Mouse (Mus musculus): ENCODE measurements around the gene Nudt22. TPM values are rescaled to one million over a fixed set of nuclear protein-coding genes. Genes with fewer than 3 reads are reported as not detected.
A peak's percentile ranks its signal among the peaks of the same experiment; 100 is the strongest.

Nudt22 gene
- total RNA-seq, 2 experiments from 2014 or later = 12.8 to 15.9 TPM

DNA sequence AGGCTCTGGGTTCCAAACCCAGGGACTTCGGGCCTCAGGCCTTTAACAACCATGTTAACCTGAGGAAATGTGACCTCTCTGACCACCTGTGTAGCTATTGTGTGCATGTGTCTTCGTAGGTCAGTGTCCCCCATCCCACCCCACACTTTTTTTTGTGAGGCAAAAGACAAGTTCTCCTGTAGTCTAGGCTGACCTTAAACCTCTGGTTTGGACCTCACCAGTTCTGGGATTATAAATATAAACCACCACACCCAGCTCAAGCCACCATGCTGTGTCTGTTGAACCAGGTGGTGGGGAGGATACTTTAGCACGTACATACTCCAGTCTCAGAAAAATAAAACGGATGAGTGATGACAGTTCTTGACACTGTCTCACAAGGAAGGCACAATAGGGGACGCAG, 46.0 kb downstream of the Nudt22 start:
- intact Hi-C loops (cut with DNase I) = no loop called here
- no peak for TF ChIP-seq CTCF (IDR thresholded peaks at IDR 0.05)
- Histone ChIP-seq H3K27ac (no peak overlapping the region; the same call in 1 of the 2 replicates), H3K4me3 (peak overlapping the region; percentile 82)
- no peak for DNase-seq

DNA sequence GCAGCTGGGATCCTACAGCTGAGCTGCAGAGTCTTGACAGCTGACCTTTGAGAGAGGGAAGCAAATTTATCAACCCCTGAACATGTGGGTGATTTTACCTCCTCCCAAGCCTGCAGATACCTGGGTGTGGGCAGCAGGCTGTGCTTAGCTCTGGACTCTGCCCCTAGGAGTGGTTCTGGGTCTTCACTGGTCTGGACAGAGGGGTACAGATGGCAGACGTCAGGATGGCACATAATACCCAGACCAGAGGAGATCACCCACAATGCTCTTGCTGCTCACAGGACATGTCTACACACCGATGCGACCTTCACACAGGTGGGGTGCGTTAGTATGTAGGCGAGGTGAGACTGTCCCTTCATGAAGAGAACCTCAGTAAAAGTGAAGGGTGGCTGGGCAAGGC, 46.4 kb downstream of the Nudt22 start:
- no peak overlapping the region for H3K4me3 ChIP-seq
- no peak for TF ChIP-seq CTCF (IDR thresholded peaks at IDR 0.05)
- intact Hi-C loops (cut with DNase I) = no loop called here
- no peak overlapping the region for H3K27ac ChIP-seq
- no peak for DNase-seq

DNA sequence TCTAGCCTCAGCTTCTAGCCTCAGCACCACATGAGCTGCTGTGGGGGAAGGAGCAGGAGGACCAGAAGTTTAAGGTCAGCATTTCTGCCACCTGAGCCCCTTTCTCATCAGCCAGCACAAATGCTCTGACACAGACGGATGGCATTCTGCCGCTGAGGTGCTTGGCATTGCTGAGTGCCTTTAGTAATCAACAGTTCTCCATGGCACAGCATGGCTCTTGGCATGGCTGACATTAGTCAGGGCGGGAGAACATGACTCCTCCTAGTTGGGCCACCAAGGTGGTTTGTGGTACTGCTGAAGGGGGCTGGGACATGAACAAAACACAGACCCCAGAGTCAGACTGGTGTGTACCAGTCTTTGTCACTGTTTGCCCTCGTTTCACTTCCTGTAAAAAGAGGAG, 47.7 kb downstream of the Nudt22 start:
- Histone ChIP-seq H3K27ac (no peak overlapping the region), H3K4me3 (no peak overlapping the region)
- intact Hi-C loops (cut with DNase I) = no loop called here
- no peak for TF ChIP-seq CTCF (IDR thresholded peaks at IDR 0.05)
- DNase-seq = no peak

DNA sequence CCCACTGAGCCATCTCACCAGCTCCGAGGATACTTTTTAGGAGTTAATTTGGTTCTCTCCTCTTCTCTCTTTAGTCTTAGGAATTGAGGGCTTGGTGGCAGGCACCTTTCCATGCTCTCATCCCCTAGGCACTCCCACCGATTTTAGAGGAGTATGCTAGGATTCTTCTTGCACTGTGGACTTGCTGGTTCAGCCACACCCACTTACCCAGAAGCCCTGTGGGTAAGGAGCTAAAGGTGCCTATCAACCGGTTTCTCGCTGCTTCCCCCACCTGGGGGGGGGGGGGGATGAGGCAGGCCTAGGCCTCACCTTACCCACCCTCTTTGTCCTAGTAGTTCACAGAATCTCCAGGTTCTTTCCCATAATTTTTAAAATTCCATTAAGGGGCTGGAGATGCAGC, 48.2 kb downstream of the Nudt22 start:
- no peak overlapping the region for H3K27ac ChIP-seq
- no peak for TF ChIP-seq CTCF (IDR thresholded peaks at IDR 0.05)
- intact Hi-C loops (cut with DNase I) = no loop called here
- DNase-seq = no peak
- H3K4me3 ChIP-seq = no peak overlapping the region

DNA sequence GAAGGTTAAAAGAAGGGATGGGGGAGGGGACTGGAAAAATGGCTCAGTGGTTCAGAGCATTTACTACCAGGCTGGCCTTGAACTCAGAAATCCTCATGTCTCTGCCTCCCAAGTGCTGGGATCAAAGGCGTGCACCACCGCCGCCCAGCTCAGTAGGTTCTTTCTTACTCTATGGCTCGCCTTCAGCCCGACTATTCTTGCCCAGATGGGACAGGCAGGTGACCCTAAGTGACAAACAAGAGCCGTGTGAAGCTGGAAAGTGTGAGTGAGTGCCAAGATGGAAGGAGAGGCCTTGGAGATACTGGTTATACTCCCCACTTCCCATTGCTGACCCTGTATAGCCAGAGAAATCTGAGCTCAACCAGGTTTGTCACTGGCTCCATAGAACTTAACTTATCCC, 52.2 kb downstream of the Nudt22 start:
- intact Hi-C loops (cut with DNase I) = no loop called here

More for the DNA sequence above, 52.2 kb downstream of the Nudt22 start:
- DNase-seq = no peak
- no peak for TF ChIP-seq CTCF (IDR thresholded peaks at IDR 0.05)
- Histone ChIP-seq H3K4me3 (no peak overlapping the region), H3K27ac (no peak overlapping the region)

Other genes starting within 250 kb of the Nudt22 start
- gene Rps6ka4, start 155.5 kb downstream of the Nudt22 start, total RNA-seq (2021) = 1 to 10 TPM; 9.3 to 9.4 TPM
- under 1 TPM; 0.46 to 0.59 TPM for gene Ccdc88b, start 137.9 kb downstream of the Nudt22 start, total RNA-seq (2021)
- 10 to 100 TPM; 32.7 to 41.3 TPM for gene Trmt112, start 86.4 kb downstream of the Nudt22 start, total RNA-seq (2021)
- 100 to 1,000 TPM; 177 to 270 TPM for gene Prdx5, start 86.0 kb downstream of the Nudt22 start, total RNA-seq (2021)
- 100 to 1,000 TPM in 1 of 2 experiments, 10 to 100 TPM in 1; 80.0 to 108 TPM for gene Esrra, start 74.3 kb downstream of the Nudt22 start, total RNA-seq (2021)
- gene Catsperz, start 70.7 kb downstream of the Nudt22 start, total RNA-seq (2021) = not detected
- not detected for gene Kcnk4, start 61.6 kb downstream of the Nudt22 start, total RNA-seq (2021)
- gene Bad, start 54.3 kb downstream of the Nudt22 start, total RNA-seq (2021) = 10 to 100 TPM; 10.8 to 14.4 TPM
- 10 to 100 TPM in 1 of 2 experiments, 1 to 10 TPM in 1; 8.2 to 13.8 TPM for gene Gpr137, start 53.6 kb downstream of the Nudt22 start, total RNA-seq (2021)
- gene Ppp1r14b, start 21.1 kb downstream of the Nudt22 start, total RNA-seq (2021) = 100 to 1,000 TPM; 121 to 127 TPM
- 10 to 100 TPM in 1 of 2 experiments, 1 to 10 TPM in 1; 9.1 to 11.0 TPM for gene Plcb3, start 19.6 kb downstream of the Nudt22 start, total RNA-seq (2021)
- 10 to 100 TPM in 1 of 2 experiments, 1 to 10 TPM in 1; 7.9 to 11.2 TPM for gene Fkbp2, start 15.6 kb downstream of the Nudt22 start, total RNA-seq (2021)
- gene Vegfb, start 8.5 kb downstream of the Nudt22 start, total RNA-seq (2021) = 100 to 1,000 TPM; 142 to 219 TPM
- gene Dnajc4, start 3.5 kb downstream of the Nudt22 start, total RNA-seq (2021) = 10 to 100 TPM; 35.3 to 37.6 TPM
- gene Trpt1, start within 50 bp of the Nudt22 start, total RNA-seq (2021) = 10 to 100 TPM; 22.5 to 26.1 TPM
- under 1 TPM; 0.71 to 0.86 TPM for gene Fermt3, start 23.4 kb upstream of the Nudt22 start, total RNA-seq (2021)
- gene Stip1, start 43.9 kb upstream of the Nudt22 start, total RNA-seq (2021) = 100 to 1,000 TPM in 1 of 2 experiments, 10 to 100 TPM in 1; 89.9 to 125 TPM
- 100 to 1,000 TPM; 261 to 294 TPM for gene Macrod1, start 60.7 kb upstream of the Nudt22 start, total RNA-seq (2021)
- gene Flrt1, start 109.6 kb upstream of the Nudt22 start, total RNA-seq (2021) = under 1 TPM; 0.53 to 0.54 TPM
- gene Otub1, start 210.2 kb upstream of the Nudt22 start, total RNA-seq (2021) = 10 to 100 TPM; 45.0 to 50.3 TPM
- gene Cox8a, start 221.5 kb upstream of the Nudt22 start, total RNA-seq (2021) = 100 to 1,000 TPM in 1 of 2 experiments, 10 to 100 TPM in 1; 72.4 to 113 TPM
- 10 to 100 TPM in 1 of 2 experiments, 1 to 10 TPM in 1; 10.0 to 12.7 TPM for gene Naa40, start 245.1 kb upstream of the Nudt22 start, total RNA-seq (2021)